Mouse (Mus musculus) C2C12 (cell line): ENCODE data around the gene Dlgap1.

Source experiments
- CTCF ChIP-seq: IDR thresholded peaks from one replicate; pipeline ENCODE4 v1.5.1; 2011; ENCODE audit not compliant: control insufficient read depth, insufficient read depth, insufficient read length
- FOSL1 ChIP-seq: IDR thresholded peaks from one replicate; pipeline ENCODE4 v1.8.0; 2011; ENCODE audit warnings: mild to moderate bottlenecking, low read length; ENCODE audit not compliant: poor library complexity, insufficient read depth, severe bottlenecking
- MYOG ChIP-seq: IDR thresholded peaks from one replicate; pipeline ENCODE4 v1.6.1; 2011; ENCODE audit not compliant: control insufficient read depth, insufficient read length; ENCODE audit errors: extremely low read depth

DNA sequence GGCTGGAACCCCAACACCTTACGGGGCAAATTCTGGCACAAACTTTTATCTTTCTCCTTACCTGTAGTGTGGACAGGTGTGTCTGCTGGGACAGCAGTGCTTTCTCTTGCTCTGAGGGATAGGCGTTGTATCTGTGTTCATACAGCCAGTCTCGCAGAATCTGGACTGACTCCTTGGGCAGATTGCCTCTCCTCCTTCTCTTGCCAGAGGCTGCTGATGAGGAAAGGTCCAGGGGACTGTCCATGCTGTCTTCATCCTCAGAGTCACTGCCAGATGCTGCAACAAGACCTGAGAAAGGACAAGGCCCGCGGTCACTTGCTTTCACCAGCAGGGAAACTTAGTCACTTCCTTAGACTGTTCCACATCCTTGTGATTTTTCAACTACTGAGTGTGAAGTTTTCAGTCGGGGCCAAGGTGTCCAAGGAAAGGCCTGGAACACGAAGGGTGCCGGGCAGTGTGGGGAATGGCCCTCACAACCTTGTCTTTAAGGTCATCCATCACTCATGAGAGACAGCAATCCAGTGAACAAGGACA lies 877.3 kb downstream of the Dlgap1 start:
- TF ChIP-seq CTCF = no peak
- no peak for TF ChIP-seq MYOG
- TF ChIP-seq FOSL1 = no peak
